Mouse (Mus musculus): ENCODE results near the gene Prss57.

DNA sequence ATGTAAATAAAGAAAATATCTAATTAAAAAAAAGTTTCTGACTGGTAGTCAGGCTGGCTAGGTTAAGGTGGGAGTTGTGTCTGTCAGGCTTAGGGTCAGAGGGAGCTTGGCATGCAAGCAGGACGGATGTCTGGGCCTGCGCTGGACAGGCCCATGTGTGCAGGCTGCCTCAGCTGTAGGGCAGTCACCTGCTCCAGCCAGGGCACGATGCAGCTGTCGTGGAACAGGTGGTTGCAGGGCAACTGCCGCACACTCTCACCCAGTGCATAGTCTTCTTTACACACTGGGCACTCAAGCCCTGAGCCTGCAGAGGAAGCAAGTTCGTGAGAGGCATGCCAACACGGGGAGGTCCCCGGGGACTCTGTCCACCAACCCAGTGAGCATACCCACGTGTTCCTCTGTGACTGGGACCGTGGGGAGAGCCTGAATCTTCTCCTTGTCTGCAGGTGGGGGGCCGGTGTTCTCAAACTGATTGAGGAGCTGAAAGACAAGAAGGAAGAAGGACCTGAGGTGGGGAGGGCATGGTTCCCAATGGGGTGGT lies 30.1 kb downstream of the Prss57 start:
- TF ChIP-seq TAL1 (IDR thresholded peaks at IDR 0.05; ENCODE audit: low read length) (no peak), GATA1 (IDR thresholded peaks at IDR 0.05; ENCODE audit: low read length) (no peak)
